17 mouse cellular contexts compared by ENCODE assay signal in the genomic region with DNA sequence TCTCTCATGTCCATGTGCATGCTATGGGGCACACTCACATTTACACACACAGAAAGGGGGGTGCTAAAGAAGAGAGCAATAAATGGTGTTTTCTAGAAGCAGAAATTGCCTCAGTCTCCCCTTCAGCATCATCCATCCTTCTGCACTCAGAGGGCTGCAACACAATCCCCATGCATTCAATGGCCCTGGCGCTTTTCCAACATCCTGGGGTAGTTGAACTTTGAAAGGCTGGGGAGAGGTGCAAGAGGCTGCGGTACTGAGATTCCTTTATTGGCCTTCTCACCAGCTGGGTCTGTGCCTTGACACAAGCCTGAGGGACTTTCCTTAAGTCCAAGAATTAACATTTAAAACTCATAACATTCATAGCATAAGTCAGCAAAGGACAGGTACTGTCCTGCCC. TPM values are rescaled to one million over a fixed set of nuclear protein-coding genes. Genes with fewer than 3 reads are reported as not detected.
DNase-seq lines count a peak whose midpoint lies in the region.
"Had no signal": no experiment of that assay in that cellular context is flagged by ENCODE, and none has a peak within 500 bp of the region (broad histone marks: within the 10 kb centered on the region; RNA-seq: fewer than 3 reads in every experiment).

No protein-coding gene starts in this region.

- peak; percentile 35 for DNase-seq in adrenal gland, postnatal 10 days
- DNase-seq in adrenal gland, postnatal 4 days (ENCODE audit: low spot score in 2 of 2), result no peak
- DNase-seq in heart, postnatal 4 days, result peak; percentile 8
- DNase-seq in heart, adult 18-20 months, result no peak
- DNase-seq in retina, postnatal 1 day, result peak; percentile 27
- no peak for DNase-seq in retina, embryonic 14.5 days (ENCODE audit: low spot score)
- peak; percentile 39 to 64 for DNase-seq in kidney, postnatal 36 days
- DNase-seq in left cerebral cortex, adult 9 months (ENCODE audit: low spot score in 2 of 2), result no peak
- DNase-seq: adrenal gland, postnatal 14 days; cerebellum, adult 8-10 months; gastrocnemius, postnatal 36 days; layer of hippocampus, postnatal 36 days; liver; lung, postnatal 10 days; right cerebral cortex, postnatal 4 days; thymus, postnatal 14 days had no signal

RNA-seq across cellular contexts. Expression of a gene that starts 8.0 kb away (rescaled TPM):
- 10 to 100 TPM; 27.2 to 48.2 TPM for total RNA-seq in adrenal gland, postnatal 10 days (2021)
- 10 to 100 TPM; 54.2 to 57.4 TPM for total RNA-seq in adrenal gland, postnatal 4 days (2021)
- under 1 TPM; 0.43 to 0.48 TPM for total RNA-seq in heart, postnatal 4 days (2021)
- total RNA-seq in heart, adult 18-20 months (2021), result under 1 TPM; 0.69 to 0.79 TPM
- total RNA-seq: megakaryocyte, adult 5-6 weeks had no signal

Comparison
In these comparisons a context has a peak if more than half of its experiments do, and no peak if none do; other contexts are left out.
1. DNase-seq: peak in adrenal gland, postnatal 10 days (single experiment), heart, postnatal 4 days (single experiment), retina, postnatal 1 day (single experiment) and kidney, postnatal 36 days (2 of 2); none in adrenal gland, postnatal 4 days (0 of 2), heart, adult 18-20 months (0 of 2), retina, embryonic 14.5 days (single experiment) and left cerebral cortex, adult 9 months (0 of 2).
2. RNA of a gene that starts 8.0 kb away (total RNA-seq): 54.2 to 57.4 TPM in adrenal gland, postnatal 4 days and 27.2 to 48.2 TPM in adrenal gland, postnatal 10 days; 0.69 to 0.79 TPM in heart, adult 18-20 months and 0.43 to 0.48 TPM in heart, postnatal 4 days; every median in the first group is over 10 times any median in the second.